Mouse (Mus musculus): ENCODE data around the gene Pax3. TPM values are rescaled to one million over a fixed set of nuclear protein-coding genes. Genes with fewer than 3 reads are reported as not detected.

The Pax3 gene
- total RNA-seq, 2 experiments from 2014 or later = not detected

DNA sequence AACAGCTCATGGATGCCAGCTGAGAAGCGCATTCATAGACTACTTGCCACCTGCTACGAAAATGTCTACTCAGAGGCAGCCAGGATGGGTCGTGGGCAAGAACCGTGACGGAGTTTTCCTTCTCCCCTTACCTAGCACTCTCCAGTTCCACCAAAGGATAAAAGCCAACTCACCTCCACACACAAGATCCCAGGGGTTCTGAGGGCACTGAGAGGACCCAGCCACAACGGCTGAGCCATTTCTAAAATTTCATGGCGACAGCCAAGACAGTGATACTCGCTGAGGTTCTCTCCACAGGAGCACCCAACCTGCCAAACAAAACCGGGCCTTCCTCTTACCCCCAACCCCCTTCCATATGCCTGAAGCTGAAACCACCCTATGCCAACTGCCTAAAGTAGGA is 2.3 kb upstream of the Pax3 start:
- no peak for DNase-seq (ENCODE audit: low spot score in 2 of 2)

DNA sequence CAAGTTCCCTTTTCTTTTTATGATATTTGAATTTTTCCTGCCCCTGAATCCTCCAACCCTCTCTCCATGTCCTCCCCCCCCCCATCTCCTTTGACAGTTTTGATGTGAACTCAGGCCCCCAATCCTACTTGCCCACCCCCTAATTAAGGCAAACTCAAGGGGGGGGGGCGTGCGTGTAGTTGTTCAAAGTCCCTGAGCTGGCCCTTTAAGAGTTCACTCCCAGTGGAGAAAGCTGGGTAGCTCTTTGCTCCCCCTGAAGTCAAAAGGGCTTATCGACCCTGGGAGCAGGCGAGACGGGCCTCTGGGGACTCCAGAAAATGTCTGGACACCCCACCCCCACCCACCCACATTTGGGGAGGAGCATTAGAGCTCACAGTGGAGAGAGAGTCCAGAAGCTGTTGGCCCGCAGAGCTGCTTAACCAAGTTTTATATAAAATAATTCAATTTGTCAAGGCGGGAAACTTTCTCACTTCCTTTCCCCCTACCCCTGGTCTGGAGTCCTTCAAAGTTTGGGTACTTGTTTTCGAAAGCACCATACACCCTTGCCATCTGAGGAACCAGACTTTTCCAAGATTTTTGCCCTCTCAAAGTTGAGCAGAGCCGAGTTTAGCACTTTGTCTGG is 1.5 kb upstream of the Pax3 start:
- DNase-seq (ENCODE audit: low spot score in 2 of 2) = no peak

DNA sequence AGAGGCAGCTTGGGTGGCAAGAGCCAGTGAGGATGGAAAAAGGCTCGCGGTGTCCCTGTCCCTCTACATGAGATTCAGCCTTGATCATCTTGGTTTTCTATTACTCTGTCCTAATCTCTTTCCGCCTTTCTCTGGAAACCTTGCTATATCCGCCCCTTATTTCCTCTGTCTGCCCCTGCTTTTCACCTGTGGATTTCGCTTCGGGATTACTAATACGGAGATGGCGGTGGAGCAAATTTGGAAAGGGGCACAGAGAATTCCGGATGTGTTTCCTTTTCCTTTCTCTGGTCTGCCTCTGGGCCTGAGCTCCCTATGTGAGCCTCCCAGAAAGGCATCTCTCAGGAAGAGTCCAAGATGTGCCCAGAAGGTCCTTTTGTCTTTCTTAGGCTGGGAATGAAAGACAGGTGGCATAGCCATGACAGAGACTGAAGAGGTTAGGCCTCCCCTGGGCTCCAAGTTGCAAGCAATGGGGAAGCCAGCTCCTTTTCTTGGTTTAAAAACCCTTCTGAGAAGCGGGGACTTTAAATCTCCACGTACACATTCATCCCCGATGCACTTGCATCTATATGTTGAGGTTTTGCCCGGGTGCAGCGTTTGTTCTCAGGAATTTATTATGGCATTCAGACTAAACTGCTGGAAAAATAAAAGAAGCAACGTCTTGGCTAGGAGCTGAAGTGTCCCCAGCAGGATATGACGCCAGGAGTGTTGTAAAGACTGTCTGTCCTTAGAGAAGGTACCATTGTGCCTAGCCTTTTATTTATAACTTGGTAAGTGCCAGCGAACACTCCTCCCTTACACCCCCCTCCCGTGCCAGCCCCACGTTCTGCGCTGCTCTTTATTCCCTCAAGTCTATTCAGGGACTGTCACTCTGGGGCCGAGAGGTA is 659 bp upstream of the Pax3 start:
- DNase-seq (ENCODE audit: low spot score in 2 of 2) = no peak

DNA sequence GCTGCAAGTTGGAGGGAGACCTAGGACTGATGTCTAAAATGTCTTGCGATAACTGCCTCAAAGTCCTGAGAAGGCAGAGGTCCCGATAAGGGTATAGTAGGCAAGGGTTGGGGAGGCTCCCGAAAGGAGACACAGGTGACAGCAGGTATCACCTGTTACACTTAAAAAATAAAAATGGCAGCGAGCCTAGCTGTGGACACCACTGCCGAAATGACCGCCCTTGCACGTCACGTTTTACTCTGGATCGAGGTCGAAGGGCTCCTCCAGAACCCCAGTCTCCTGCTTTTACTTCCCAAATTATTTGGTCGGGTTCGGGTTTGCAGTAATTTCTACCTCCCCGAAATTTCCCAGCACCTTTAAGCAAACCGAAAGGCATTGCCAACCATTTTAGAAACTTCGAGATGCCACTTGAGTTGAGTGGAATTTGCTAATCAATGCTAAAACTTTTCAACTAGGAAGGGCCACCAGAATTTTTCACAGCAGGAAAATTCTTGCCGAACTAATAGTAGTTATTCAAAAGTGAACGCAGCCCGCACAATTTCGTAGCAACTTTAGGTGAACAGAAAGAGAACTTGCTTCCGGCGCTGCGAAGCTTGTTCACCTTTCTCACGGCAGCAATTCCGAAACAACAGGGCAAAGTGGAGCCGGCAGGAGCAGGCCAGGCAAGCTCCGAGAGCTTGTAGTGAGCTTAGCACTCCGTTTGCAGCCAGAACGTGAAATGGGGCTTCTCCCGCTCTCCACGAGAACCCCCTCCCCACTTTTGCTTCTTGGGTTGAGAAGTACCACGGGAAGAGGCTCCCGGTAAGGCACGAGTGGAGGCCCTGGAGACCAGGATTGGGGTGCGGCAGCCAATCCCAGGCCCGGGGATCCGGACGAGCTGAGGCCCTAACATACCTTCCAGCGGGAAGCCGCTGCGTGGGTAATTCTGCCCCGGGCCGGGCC is 892 bp downstream of the Pax3 start:
- no peak for DNase-seq (ENCODE audit: low spot score in 2 of 2)

GRCm38 (mm10) chr1:78195145-78195544 is 1.8 kb downstream of the Pax3 start:
- no peak for DNase-seq (ENCODE audit: low spot score in 2 of 2)

DNA sequence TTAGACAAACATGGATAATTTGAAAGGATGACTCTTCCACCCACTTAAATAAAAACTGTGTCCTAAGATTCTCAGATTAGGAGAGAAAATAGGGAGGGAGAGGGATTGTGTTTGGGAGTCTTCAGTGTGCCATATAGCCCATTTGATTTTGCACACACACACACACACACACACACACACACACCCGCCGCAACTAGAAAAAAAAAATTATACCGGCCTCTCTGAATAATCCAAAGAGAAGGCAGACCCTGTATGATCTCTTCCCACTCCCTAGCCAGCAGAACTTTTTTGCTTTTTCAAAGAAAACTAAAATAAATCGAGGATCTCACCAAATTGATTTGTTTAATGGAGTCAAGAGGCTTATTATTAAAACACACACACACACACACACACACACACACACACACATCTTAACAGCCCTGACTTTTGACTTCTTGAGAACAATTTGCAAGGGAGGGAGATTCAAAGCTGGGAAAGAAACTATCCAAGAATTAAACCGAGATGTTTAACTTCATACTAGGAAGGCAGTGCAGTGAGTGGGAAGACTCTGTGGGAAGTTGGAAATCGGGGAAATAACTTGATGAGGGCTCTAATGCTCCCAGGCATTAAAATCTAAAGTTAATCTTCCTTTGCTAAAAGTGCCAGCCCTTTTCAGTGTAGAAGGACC is 2.4 kb downstream of the Pax3 start:
- no peak for DNase-seq (ENCODE audit: low spot score in 2 of 2)

DNA sequence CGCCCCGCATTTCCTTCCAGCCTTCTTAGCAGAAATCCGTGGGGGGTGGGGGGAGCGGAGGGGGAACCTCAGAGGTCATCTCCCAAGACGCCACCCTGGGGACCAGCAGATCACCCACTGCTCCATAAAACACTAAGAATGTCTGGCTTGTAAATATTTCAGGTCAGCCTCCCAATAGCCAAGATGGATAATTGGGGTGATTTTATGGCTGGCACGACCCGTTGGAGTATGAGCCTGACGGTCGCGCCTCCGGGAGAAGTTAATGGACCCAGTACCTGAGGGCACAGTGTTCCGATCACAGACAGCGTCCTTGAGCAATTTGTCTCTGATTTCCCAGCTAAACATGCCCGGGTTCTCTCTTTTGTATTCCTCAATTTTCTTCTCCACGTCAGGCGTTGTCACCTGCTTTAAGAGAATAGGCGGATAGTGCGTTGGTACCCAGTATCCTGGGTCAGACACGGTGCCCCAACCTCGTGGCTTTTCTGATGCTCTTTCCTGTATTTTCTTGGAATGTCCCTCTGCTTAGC is 3.4 kb downstream of the Pax3 start:
- no peak for DNase-seq (ENCODE audit: low spot score in 2 of 2)

DNA sequence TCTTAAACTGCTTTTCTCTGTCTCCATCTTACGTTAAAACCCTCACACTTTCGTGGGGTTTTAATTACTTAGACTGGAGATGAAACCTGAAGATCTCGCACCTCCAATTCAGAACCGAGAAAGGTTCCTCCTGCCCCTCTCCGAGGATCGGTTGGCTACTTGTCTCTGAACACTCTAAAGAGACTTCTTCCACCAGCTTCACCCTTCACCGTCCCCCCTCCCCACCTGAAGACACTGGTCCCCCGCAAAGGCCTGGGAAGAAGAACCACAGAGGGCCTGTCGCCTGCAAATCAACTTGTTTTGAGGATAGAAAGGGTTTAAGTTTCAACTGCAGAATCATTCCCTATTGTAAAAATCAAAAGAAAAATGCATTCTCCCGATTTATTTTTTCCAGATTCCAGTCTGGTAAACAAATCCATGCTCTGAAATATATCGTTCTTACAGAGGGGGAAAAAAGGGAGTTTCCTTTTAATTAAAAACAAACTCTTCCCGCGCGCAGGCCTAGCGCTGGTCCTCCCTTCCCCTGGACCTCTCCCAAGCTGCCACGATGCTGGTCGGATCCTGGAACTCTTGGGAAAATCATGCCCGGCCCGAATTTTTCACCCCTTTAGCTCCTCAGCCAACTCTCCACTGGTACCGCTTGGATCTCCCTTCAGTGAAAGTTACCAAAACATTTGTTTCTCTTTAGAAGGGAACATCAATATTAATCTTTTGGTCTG is 4.0 kb downstream of the Pax3 start:
- no peak for DNase-seq (ENCODE audit: low spot score in 2 of 2)

GRCm38 (mm10) chr1:78192217-78192735 is 4.7 kb downstream of the Pax3 start:
- DNase-seq (ENCODE audit: low spot score in 2 of 2) = no peak

DNA sequence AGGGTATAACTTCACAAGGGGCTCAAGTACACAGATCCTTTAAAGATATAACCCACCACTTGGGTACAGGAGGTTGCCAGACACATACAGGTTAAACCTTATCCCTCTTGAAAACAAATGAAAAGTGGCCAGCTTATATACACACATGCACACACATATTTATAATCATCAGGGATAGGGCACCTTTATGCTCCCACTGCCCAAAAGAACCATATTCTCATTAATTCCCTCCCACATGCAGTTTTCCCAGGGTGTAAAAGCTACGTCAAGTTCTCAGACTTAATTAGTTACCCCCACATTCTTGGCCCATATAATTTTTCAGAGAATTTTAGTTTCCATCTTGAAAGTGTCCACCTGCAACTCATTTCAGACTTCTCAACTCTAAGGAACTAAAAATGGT is 5.2 kb downstream of the Pax3 start:
- DNase-seq (ENCODE audit: low spot score in 2 of 2) = no peak

- no peak for DNase-seq (ENCODE audit: low spot score in 2 of 2)
Measured at GRCm38 (mm10) chr1:78191331-78191730, 5.6 kb downstream of the Pax3 start.

DNA sequence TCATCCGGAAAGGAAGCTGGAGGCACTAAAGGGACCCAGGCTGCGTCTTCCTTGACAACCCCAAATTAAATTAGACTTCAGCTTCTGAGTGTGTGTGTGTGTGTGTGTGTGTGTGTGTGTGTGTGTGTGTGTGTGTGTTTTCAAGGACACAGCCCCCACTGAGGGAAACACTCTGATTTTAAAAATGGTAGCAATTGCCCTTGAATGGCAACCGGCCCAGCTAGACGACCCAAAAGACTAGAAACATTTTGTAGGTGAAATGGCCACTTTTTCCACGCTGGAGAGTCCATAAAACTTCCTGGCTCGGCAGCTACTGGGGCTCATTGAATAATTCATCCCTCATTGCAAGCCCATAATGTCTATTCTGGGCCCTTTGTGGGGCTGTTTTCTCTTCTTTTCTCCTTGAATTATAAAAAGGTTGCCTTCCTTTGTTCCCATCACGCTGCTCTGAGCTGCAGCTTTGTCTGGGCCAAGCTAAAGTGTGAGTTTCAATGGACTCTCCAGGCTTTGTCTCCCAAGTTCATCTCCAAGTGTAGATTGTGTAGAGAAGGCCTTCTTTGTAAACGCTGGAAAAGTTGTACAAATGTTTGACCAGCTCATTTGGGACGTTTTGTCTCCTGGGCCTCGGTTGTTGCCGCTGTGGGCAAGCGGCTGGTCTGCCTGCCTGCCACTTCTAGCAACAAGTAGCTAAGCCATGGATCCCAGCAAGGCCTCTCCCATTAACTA is 6.4 kb downstream of the Pax3 start:
- no peak for DNase-seq (ENCODE audit: low spot score in 2 of 2)

GRCm38 (mm10) chr1:78189501-78190345 is 7.2 kb downstream of the Pax3 start:
- DNase-seq (ENCODE audit: low spot score in 2 of 2) = no peak

GRCm38 (mm10) chr1:78189016-78189415 is 7.9 kb downstream of the Pax3 start:
- no peak for DNase-seq (ENCODE audit: low spot score in 2 of 2)

DNA sequence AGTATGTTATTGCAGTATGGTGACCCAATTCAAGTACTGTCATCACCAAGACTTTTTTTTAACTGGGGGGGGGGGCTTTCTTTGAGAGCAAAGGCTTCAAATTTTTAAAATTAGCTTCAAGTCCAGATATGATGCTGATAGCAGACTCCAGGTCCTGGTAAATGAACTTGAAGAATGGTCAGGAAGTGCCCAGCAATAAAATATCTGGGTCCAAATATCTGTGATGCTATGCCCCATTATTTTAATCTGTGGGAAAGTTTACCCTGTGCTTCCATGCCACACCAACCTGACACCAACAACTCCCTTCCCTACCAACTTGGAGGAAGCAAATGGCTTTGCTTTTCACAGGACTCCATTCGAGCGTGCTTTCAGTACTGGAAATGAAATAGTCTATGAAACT is 8.6 kb downstream of the Pax3 start:
- no peak for DNase-seq (ENCODE audit: low spot score in 2 of 2)

GRCm38 (mm10) chr1:78187788-78188173 is 9.2 kb downstream of the Pax3 start:
- DNase-seq (ENCODE audit: low spot score in 2 of 2) = no peak

- no peak for DNase-seq (ENCODE audit: low spot score in 2 of 2)
Measured at GRCm38 (mm10) chr1:78187122-78187787, 9.7 kb downstream of the Pax3 start.

DNA sequence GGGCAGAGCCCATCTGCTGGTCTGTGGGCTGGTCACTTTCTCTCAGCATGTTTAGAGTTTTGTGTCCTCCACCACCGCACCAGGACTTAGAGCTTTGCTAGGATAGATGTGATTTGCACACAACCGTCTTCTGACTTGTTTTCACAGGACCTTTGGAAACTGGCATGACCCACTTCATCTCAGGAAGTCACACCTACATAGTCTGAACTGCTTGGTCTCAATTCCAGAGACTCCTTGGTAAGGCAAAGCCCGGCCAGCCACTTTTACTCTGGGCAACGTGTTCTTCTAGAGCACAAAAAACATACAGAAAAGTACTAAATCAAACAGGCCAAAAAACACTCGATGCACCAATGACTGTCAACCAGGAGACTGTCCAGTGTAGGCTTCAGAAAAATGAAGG is 14.0 kb downstream of the Pax3 start:
- no peak for DNase-seq (ENCODE audit: low spot score in 2 of 2)

All from adrenal gland, adult 18-20 months (tissue).